Mouse (Mus musculus) monocyte, adult 5-6 weeks (primary cell): ENCODE results near the gene Irs1. TPM values are rescaled to one million over a fixed set of nuclear protein-coding genes. Genes with fewer than 3 reads are reported as not detected.

Experiments used
- ATAC-seq: fragments of 153-309, 156-312 bp; replicated peaks from 2 replicates; pipeline ENCODE4 v1.8.0; 2017; ENCODE audit warnings: mild to moderate bottlenecking; ENCODE audit not compliant: low TSS enrichment, insufficient number of reproducible peaks, severe bottlenecking, poor library complexity, low FRiP score
- total RNA-seq: library from RNA; stranded (forward); fragments of 200-1000, 200-491, 200-594 nt; gene quantifications from 3 replicates; pipeline ENCODE4 v1.2.3, GENCODE M21; 2017

The Irs1 gene
- total RNA-seq, 1 experiment from 2014 or later: not detected

- ATAC-seq: no peak
These were observed 29.6 kb downstream of the Irs1 start for GRCm38 (mm10) chr1:82261638-82262037.

- ATAC-seq: no peak
These were observed 30.1 kb downstream of the Irs1 start for GRCm38 (mm10) chr1:82261053-82261618.

GRCm38 (mm10) chr1:82260055-82260454, 31.2 kb downstream of the Irs1 start:
- no peak for ATAC-seq

GRCm38 (mm10) chr1:82258331-82258730, 32.9 kb downstream of the Irs1 start:
- no peak for ATAC-seq

- ATAC-seq: no peak
These were observed 33.8 kb downstream of the Irs1 start for GRCm38 (mm10) chr1:82257457-82257856.

GRCm38 (mm10) chr1:82253789-82254445, 37.3 kb downstream of the Irs1 start:
- no peak for ATAC-seq

- ATAC-seq: no peak
These were observed 43.8 kb downstream of the Irs1 start for GRCm38 (mm10) chr1:82247221-82247951.

GRCm38 (mm10) chr1:82245002-82245401, 46.2 kb downstream of the Irs1 start:
- no peak for ATAC-seq

- ATAC-seq: no peak
These were observed 47.9 kb downstream of the Irs1 start for GRCm38 (mm10) chr1:82243260-82243825.

- ATAC-seq: no peak
These were observed 51.6 kb downstream of the Irs1 start for GRCm38 (mm10) chr1:82239409-82240201.

GRCm38 (mm10) chr1:82238245-82238644, 53.0 kb downstream of the Irs1 start:
- no peak for ATAC-seq

- no peak for ATAC-seq
These were observed 55.6 kb downstream of the Irs1 start for GRCm38 (mm10) chr1:82235455-82236104.

GRCm38 (mm10) chr1:82234616-82235015, 56.6 kb downstream of the Irs1 start:
- ATAC-seq: no peak

- ATAC-seq: no peak
These were observed 58.4 kb downstream of the Irs1 start, which contains the start of gene Gm9747 for GRCm38 (mm10) chr1:82232812-82233211. Gene Gm9747 (plus strand): TSS chr1:82233112.

GRCm38 (mm10) chr1:82228841-82229240, 62.4 kb downstream of the Irs1 start:
- no peak for ATAC-seq

GRCm38 (mm10) chr1:82223042-82223795, 68.0 kb downstream of the Irs1 start:
- ATAC-seq: no peak

GRCm38 (mm10) chr1:82221462-82221861, 69.8 kb downstream of the Irs1 start:
- ATAC-seq: no peak
